Mouse (Mus musculus) CD4-positive, CD25-positive, alpha-beta regulatory T cell, adult 2 months (primary cell): Measurements from ENCODE around the gene Rev3l.
"Not testable (repeated sequence)": the region's sequence is repeated elsewhere in the genome, so short reads cannot be mapped to it uniquely, and the experiment has no call there.

ENCODE experiments used
- DNase-seq: peaks from one replicate; pipeline ENCODE4 v3.0.0-alpha.2; 2012; ENCODE audit warnings: low read depth, low spot score

Rev3l gene

DNA sequence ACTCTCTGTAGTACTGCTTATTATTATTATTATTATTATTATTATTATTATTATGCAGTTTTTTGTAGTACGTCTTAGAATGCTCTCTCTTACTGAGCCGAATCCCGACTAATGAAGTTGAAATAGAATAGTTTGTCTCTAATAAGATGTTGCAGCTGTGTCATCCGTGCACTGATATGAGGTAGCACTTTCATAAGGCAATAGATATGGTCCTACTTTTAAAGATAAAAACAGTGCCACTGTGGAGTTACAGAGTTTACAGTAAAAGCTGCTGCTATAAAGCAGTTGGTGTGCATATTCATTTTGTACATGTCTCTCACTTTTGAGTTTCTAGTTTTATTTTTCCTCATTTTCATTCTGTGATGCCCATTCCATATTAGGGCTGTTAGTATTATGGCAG lies 46.4 kb downstream of the Rev3l start:
- no peak for DNase-seq

DNA sequence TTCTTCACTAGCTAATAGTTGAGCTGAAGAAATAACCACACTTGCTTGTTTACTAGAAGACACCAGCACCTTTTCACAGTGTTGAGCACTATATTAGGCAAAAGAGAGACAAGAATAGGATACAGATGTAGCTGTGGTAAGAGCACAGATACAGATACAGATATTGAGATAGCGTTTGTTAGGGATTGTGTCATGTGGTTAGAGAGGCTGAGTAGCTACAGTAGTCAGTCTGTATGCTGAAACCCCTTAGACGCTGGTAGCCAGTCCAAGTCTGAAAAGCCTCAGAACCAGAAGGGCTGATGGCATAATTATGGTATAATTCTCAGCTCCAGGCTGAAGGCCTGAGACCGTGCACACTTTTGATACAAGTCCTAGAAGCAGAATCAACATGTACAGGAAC lies 53.3 kb downstream of the Rev3l start:
- no peak for DNase-seq

DNA sequence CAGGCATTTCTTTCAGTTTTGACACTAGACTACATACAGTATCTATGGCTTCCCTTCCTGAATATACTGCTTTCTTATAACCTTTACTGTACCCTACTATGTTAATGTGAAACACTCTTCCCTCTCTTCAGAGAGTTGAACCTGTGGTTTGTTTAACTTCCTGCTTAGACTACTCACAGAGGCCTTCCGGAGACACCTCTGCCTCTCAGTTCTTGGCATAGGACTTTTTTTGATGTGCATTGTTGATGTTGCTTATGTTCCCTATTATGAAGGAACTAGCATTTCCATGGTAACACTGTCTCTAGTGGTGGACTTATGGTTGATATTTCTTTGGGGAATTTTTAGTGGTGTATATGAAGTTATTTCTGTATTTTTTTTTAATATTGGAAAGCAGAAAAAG lies 61.4 kb downstream of the Rev3l start:
- peak; percentile 62 for DNase-seq

- peak; percentile 69 for DNase-seq
Measured at GRCm38 (mm10) chr10:39811507-39811906, 79.6 kb downstream of the Rev3l start.

DNA sequence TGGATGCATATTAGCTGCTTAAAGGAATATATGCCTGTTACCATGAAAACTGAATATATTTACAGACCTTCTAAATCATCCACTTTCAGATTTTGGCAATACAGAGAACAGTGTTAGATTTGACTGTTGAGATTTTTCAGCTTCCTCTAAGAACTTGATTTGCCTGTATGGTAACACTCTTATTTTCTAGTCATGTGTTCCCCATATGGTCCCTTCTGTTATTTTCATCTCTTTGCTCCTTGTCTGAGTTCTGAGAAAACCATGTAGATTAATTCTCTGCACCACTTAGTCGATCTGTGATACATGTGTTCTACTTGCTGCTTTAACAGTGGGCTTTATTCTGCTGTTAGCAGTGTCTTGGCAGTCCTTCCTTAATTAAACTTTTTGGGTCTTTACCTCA lies 110.7 kb downstream of the Rev3l start:
- DNase-seq: no peak

DNA sequence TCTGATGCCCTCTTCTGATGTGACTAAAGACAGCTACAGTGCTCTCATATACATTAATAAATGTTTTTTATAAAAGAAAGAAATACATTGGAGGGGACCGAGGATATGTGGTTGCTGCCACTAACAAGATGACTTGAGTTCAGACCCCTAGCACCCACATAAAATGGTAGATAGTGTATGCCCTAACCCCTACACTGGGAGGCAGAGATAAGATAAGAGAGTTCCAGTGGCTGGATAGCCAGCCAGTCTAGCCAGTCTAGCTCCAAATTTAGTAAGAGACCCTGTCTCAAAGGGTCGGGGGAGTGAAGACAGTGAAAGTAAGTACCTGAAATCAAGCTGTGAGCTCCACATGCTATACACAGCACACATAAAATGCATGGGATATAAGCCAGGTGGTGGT lies 133.6 kb downstream of the Rev3l start:
- DNase-seq: no peak

GRCm38 (mm10) chr10:39888621-39889020 lies 156.7 kb downstream of the Rev3l start:
- no peak for DNase-seq

- DNase-seq: peak; percentile 5
Measured at GRCm38 (mm10) chr10:39893702-39894697, 162.1 kb downstream of the Rev3l start.

DNA sequence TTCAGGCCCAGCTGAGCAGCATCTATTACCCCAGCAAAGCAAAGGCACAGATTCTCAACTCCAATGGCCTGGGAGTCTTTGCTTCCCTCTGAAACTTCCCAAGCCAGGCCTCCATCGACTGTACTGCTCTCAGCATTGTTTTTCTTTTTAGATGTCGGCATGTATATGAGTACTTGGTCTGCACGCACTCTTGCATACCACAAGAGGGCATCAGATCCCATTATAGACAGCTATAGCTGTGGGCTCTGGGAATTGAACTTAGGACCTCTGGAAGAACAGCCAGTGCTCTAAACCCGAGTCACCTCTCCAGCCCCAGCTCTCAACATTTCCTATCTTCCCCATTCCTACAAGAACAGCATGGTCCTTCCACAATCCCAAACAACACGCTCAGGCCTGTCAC lies 164.6 kb downstream of the Rev3l start:
- DNase-seq: peak; percentile 9

DNA sequence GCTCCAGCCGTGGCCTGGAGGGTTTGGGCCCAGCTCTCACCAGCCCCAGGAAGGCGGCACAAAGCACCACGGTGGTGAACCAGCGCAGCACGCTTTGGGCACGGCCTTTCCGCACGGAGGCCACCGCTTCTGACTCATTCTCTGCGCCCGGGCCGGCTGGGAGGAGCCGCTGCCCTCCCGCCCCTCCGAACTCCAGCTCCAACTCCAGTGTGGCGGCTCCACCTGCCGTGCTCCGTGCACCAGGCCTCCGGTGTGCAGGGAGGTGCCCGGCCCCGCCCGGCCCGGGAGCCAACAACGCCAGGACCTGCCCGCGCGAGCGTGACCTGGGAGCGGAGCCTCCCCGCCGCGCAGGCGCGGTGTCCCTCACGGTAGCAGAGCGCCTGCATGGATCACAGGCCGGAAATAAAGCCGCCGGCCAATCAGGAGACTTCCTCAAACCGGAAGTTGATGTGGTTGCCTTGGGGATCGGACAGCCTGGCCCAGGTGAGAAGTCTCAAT lies 167.0 kb downstream of the Rev3l start, which contains the start of gene Mfsd4b4:
Gene Mfsd4b4 (minus strand): TSS at position 365 of the 498 bp plus-strand sequence.
- DNase-seq: peak; percentile 90

DNA sequence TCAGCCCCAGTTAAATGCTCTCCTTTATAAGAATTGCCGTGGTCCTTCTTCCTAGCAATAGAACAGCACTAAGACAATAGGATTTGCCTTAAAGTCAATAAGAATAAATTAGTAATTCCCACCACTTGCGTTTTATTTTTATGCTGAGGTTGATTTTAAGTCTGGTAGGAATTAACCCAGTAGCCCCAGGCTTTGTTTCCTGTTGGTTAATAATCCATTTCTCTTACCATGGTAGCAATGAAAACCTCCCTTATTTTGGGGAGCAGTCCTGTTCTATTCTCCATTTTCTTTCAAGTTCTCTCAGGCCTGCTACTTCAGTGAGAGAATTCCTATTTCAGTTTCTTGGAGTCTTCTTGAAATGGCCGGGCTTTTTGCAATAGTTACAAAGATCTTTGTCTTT lies 172.3 kb downstream of the Rev3l start:
- DNase-seq: no peak

DNA sequence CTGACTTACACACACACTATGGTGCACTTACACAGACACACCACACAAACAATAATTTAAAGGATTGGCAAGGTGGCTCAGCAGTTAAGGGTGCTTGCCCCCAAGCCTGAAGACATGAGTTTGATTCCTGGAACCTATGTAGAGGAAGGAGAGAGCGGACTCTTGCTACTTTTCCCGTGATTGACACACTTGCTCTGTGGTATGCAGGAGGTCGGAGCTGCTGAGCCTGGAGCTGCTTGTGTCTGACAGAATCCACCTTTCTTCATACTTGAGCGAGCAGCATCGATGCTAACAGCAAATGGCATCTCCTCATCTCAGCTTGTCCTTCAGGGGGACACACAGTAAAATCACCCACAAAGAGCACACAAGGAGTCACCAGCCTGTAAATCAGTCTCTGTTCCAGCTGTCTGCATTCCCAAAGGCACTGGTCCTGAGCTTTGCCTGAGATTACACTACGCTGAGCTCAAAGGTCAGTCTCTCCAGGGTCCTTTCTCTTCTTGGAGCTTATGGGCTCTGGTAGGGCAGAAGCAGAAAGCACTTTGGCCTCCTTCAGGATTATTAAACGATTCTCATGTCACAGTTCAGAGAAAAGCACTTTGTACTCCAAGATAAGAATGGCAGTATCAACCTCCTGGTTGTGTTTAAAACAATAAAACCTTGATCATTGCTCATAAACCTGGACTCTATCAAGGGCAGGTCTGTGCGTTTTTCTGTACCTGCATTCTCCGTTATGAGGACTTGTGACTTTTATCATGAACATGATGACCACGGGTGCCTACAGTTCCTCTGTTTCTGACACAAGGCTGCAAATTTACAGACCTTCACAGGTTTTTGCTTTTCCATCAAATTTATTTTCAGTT lies 175.1 kb downstream of the Rev3l start:
- DNase-seq: no peak

DNA sequence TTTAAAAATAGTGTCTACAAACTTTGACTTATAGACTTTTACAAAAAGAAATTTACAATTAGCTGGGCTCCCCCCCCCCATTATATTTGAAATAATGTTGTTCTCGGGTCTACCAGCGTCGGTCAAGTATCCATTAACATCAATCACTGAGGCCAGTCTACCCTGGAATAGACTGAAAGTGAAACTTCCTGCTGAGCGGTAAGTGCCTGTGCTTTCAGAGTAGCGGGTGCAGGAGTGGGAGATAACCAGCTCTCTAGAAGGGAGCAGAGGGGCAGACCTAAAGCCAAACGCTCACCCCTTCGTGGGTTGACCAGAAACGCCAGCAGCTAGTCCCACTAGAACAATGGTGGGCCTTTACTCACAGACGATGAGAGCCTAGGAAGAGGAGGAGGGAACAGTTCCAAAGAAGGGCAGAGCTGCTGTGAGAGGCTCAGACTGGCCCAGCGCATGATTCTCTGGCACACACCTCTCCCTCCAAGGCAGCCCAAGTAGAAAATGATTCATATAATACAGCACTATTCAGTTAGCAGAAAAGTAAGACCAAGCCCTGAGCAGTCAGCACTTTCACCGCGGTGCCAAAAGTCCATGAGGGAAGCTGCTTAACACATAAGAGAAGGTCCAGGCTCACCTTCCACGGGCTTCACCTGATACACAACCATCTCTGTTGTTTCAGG lies 177.0 kb downstream of the Rev3l start:
- peak; percentile 31 for DNase-seq

GRCm38 (mm10) chr10:39912616-39913015 lies 180.7 kb downstream of the Rev3l start:
- no peak for DNase-seq

DNA sequence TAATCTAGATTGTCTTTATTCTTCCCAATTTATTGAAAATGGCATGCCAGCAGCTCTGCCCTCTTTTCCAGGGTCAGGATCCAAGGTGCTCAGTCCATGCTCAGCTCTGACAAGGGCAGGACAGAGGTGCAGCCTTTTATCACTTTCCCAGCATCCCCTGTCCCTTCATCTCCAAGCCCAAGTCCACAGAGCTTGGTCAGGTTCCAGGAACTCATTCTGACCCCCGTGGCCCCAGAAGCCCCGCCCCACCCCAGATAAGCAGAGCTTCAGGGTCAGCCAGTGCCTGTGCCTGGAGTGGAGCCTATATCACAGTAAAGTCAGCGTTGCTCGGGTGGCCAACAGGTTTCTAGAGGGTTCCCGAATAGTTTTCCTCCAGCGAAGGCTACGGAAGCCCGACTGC lies 192.6 kb downstream of the Rev3l start:
- not testable (repeated sequence) for DNase-seq
